Mouse (Mus musculus) inflammation-experienced regulatory T-cells, adult 16 weeks (primary cell): ENCODE measurements around the gene Xndc1. TPM values are rescaled to one million over a fixed set of nuclear protein-coding genes. Genes with fewer than 3 reads are reported as not detected.

Source experiments
- polyA plus RNA-seq: library from polyadenylated mRNA; unstranded; fragments of 100-300 nt; shearing (Covaris generic); gene quantifications from one replicate; pipeline ENCODE4 v1.2.1, GENCODE M21; 2017

The Xndc1 gene
- polyA plus RNA-seq = 28.8 TPM

GRCm38 (mm10) chr7:102065046-102065891 is at the start of gene Xndc1, which contains the start of the genes Rnf121 and Xntrpc:
TSS of gene Xndc1 (plus strand) at chr7:102065511.
TSS of gene Rnf121 (minus strand) at chr7:102065469.
TSS of gene Xntrpc (plus strand) at chr7:102065713.

GRCm38 (mm10) chr7:102018590-102018989 is 46.7 kb upstream of the Xndc1 start, which contains the start of gene Il18bp:
TSS of gene Il18bp (minus strand) at chr7:102018690.

GRCm38 (mm10) chr7:102082816-102083215 is 17.5 kb downstream of the Xndc1 start, which contains the start of gene Trpc2:
TSS of gene Trpc2 (plus strand) at chr7:102083116.

GRCm38 (mm10) chr7:102101487-102101886 is 36.2 kb downstream of the Xndc1 start, which contains the start of gene Art1:
TSS of gene Art1 (plus strand) at chr7:102101743.

GRCm38 (mm10) chr7:102109171-102109570 is 43.9 kb downstream of the Xndc1 start, which contains the start of gene Art5:
TSS of gene Art5 (minus strand) at chr7:102109489.

GRCm38 (mm10) chr7:102116579-102117331 is 51.4 kb downstream of the Xndc1 start, which contains the start of gene Chrna10:
TSS of gene Chrna10 (minus strand) at chr7:102116828.

Other genes starting within 250 kb of the Xndc1 start
- not detected for gene Phox2a, start 247.2 kb upstream of the Xndc1 start, polyA plus RNA-seq
- gene Inppl1, start 227.3 kb upstream of the Xndc1 start, polyA plus RNA-seq = 10.6 TPM
- gene Folr2, start 208.3 kb upstream of the Xndc1 start, polyA plus RNA-seq = not detected
- gene Anapc15, start 201.8 kb upstream of the Xndc1 start, polyA plus RNA-seq = 43.1 TPM
- gene Folr1, start 194.7 kb upstream of the Xndc1 start, polyA plus RNA-seq = not detected
- gene Lamtor1, start 159.6 kb upstream of the Xndc1 start, polyA plus RNA-seq = 152 TPM
- gene Tomt, start 159.2 kb upstream of the Xndc1 start, polyA plus RNA-seq = 0.83 TPM
- 4.7 TPM for gene Lrrc51, start 131.6 kb upstream of the Xndc1 start, polyA plus RNA-seq
- 255 TPM for gene Numa1, start 131.4 kb upstream of the Xndc1 start, polyA plus RNA-seq
- 5.4 TPM for gene Il18bp, start 46.8 kb upstream of the Xndc1 start, polyA plus RNA-seq
- gene Rnf121, start within 50 bp of the Xndc1 start, polyA plus RNA-seq = 27.4 TPM
- gene Xntrpc, start 202 bp downstream of the Xndc1 start, polyA plus RNA-seq = 1.5 TPM
- gene Trpc2, start 17.6 kb downstream of the Xndc1 start, polyA plus RNA-seq = 0.15 TPM
- gene Art1, start 36.2 kb downstream of the Xndc1 start, polyA plus RNA-seq = not detected
- gene Art5, start 44.0 kb downstream of the Xndc1 start, polyA plus RNA-seq = 1.4 TPM
- not detected for gene Chrna10, start 51.3 kb downstream of the Xndc1 start, polyA plus RNA-seq
- 34.6 TPM for gene Nup98, start 144.7 kb downstream of the Xndc1 start, polyA plus RNA-seq
- 52.9 TPM for gene Pgap2, start 144.7 kb downstream of the Xndc1 start, polyA plus RNA-seq
- 303 TPM for gene Rhog, start 190.5 kb downstream of the Xndc1 start, polyA plus RNA-seq
- gene Stim1, start 202.3 kb downstream of the Xndc1 start, polyA plus RNA-seq = 104 TPM